Mouse (Mus musculus) heart, embryonic 14.5 days (tissue): ENCODE measurements at regions not wholly inside any gene's neighbourhood (a gene's known extent, or its start where the extent isn't known, plus 50 kb on each side); places are given as distances from the start of the nearest gene placed in this dataset.

Experiments used
- ATAC-seq: fragments of 200-750 bp; cut with Nextera tagmentation; 2 replicates; pipeline ENCODE4 v1.8.0; 2017; ENCODE audit warnings: low read depth, moderate TSS enrichment; ENCODE audit not compliant: insufficient number of reproducible peaks, insufficient read depth, low FRiP score
- H3K27ac ChIP-seq, 2 experiments: fragments of 200-500 bp in 1 of 2; fragments of 300-500 bp in 1 of 2; sonication (generic) in 1 of 2; replicated peaks in 1 of 2; 2 replicates each; pipeline ENCODE4 v1.5.1; 2012 to 2014; ENCODE audit warnings: low read depth in 2 of 2, low read length in 2 of 2, control low read depth in 1 of 2, mild to moderate bottlenecking in 1 of 2, mixed read lengths in 1 of 2; ENCODE audit not compliant: control insufficient read depth in 1 of 2, insufficient read depth in 1 of 2
- H3K27me3 ChIP-seq: fragments of 300-500 bp; sonication (generic); 2 replicates; pipeline ENCODE4 v1.6.1; 2014; ENCODE audit warnings: mild to moderate bottlenecking, low read length, control low read depth; ENCODE audit not compliant: control insufficient read depth, insufficient read depth
- H3K36me3 ChIP-seq: fragments of 300-500 bp; sonication (generic); 2 replicates; pipeline ENCODE4 v1.6.1; 2014; ENCODE audit warnings: mild to moderate bottlenecking, control low read depth, low read length, mixed read lengths; ENCODE audit not compliant: control insufficient read depth, insufficient read depth
- H3K4me1 ChIP-seq, 2 experiments: fragments of 200-500 bp in 1 of 2; fragments of 300-500 bp in 1 of 2; sonication (generic) in 1 of 2; 2 replicates each; pipeline ENCODE4 v1.6.1; 2012 to 2014; ENCODE audit warnings: low read length in 2 of 2, control low read depth in 1 of 2, mixed read lengths in 1 of 2; ENCODE audit not compliant: control insufficient read depth in 2 of 2, insufficient read depth in 2 of 2
- H3K4me2 ChIP-seq: fragments of 300-500 bp; sonication (generic); 2 replicates; pipeline ENCODE4 v1.6.1; 2014; ENCODE audit warnings: mild to moderate bottlenecking, low read length
- H3K4me3 ChIP-seq, 2 experiments: fragments of 200-500 bp in 1 of 2; fragments of 300-500 bp in 1 of 2; sonication (generic) in 1 of 2; 2 replicates each; pipeline ENCODE4 v1.5.1; 2012 to 2014; ENCODE audit warnings: low read length in 2 of 2, mild to moderate bottlenecking in 2 of 2, control low read depth in 1 of 2, low read depth in 1 of 2, moderate library complexity in 1 of 2; ENCODE audit not compliant: control insufficient read depth in 1 of 2, insufficient read depth in 1 of 2
- H3K9ac ChIP-seq: fragments of 300-500 bp; sonication (generic); 2 replicates; pipeline ENCODE4 v1.6.1; 2014; ENCODE audit warnings: mild to moderate bottlenecking, low read length
- H3K9me3 ChIP-seq: fragments of 300-500 bp; sonication (generic); 2 replicates; pipeline ENCODE4 v1.6.1; 2016; ENCODE audit warnings: low read length, control low read depth; ENCODE audit not compliant: control insufficient read depth
- WGBS: fragments of 180-500 bp; shearing (Covaris S2); extraction: QIAGEN DNeasy Blood & Tissue Kit; methylation state at CpG from one replicate; pipeline ENCODE4 v1.1.7; 2014; 5-methylcytosine and 5-hydroxymethylcytosine counted together

- no peak for ATAC-seq
- Histone ChIP-seq H3K9me3 (no peaks in the 10 kb centered on the region), H3K4me2 (no peak overlapping the region), H3K27ac (no peak overlapping the region), H3K36me3 (no peaks in the 10 kb centered on the region), H3K9ac (no peak overlapping the region), H3K4me3 (no peak overlapping the region), H3K27me3 (no peaks in the 10 kb centered on the region), H3K4me1 (no peaks in the 10 kb centered on the region)
- 76% methylated on average over 12 of the region's 12 CpGs for WGBS
These were observed 288.5 kb downstream of the Ptpru start for GRCm38 (mm10) chr4:131549581-131549980.

GRCm38 (mm10) chr4:131558513-131558912, 279.6 kb downstream of the Ptpru start:
- Histone ChIP-seq H3K27me3 (no peaks in the 10 kb centered on the region), H3K9ac (no peak overlapping the region), H3K36me3 (no peaks in the 10 kb centered on the region), H3K4me3 (no peak overlapping the region), H3K4me2 (no peak overlapping the region), H3K9me3 (no peaks in the 10 kb centered on the region), H3K27ac (no peak overlapping the region), H3K4me1 (no peaks in the 10 kb centered on the region)
- 72% methylated on average over 5 of the region's 5 CpGs for WGBS
- no peak for ATAC-seq

- WGBS: 63% methylated on average over 4 of the region's 4 CpGs
- Histone ChIP-seq H3K36me3 (no peaks in the 10 kb centered on the region), H3K4me2 (no peak overlapping the region), H3K4me1 (no peaks in the 10 kb centered on the region), H3K27me3 (no peaks in the 10 kb centered on the region), H3K4me3 (no peak overlapping the region), H3K9ac (no peak overlapping the region), H3K9me3 (no peaks in the 10 kb centered on the region), H3K27ac (no peak overlapping the region)
- ATAC-seq: no peak
These were observed 274.2 kb downstream of the Ptpru start for GRCm38 (mm10) chr4:131563851-131564250.

GRCm38 (mm10) chr4:131565203-131565602, 272.9 kb downstream of the Ptpru start:
- no peaks in the 10 kb centered on the region for H3K9me3 ChIP-seq
- ATAC-seq: no peak
- H3K4me3 ChIP-seq: no peak overlapping the region
- no peaks in the 10 kb centered on the region for H3K36me3 ChIP-seq
- no peaks in the 10 kb centered on the region for H3K4me1 ChIP-seq
- H3K27ac ChIP-seq: no peak overlapping the region
- no peak overlapping the region for H3K9ac ChIP-seq
- 63% methylated on average over 7 of the region's 7 CpGs for WGBS
- no peaks in the 10 kb centered on the region for H3K27me3 ChIP-seq
- no peak overlapping the region for H3K4me2 ChIP-seq

- no peak overlapping the region for H3K4me3 ChIP-seq
- H3K27me3 ChIP-seq: no peaks in the 10 kb centered on the region
- H3K9ac ChIP-seq: no peak overlapping the region
- H3K27ac ChIP-seq: no peak overlapping the region
- H3K4me1 ChIP-seq: no peaks in the 10 kb centered on the region
- 72% methylated on average over 2 of the region's 2 CpGs for WGBS
- no peak for ATAC-seq
- no peak overlapping the region for H3K4me2 ChIP-seq
- no peaks in the 10 kb centered on the region for H3K36me3 ChIP-seq
- no peaks in the 10 kb centered on the region for H3K9me3 ChIP-seq
These were observed 270.8 kb downstream of the Ptpru start for GRCm38 (mm10) chr4:131567241-131567640.

GRCm38 (mm10) chr4:131569156-131569555, 268.9 kb downstream of the Ptpru start:
- Histone ChIP-seq H3K9me3 (no peaks in the 10 kb centered on the region), H3K9ac (no peak overlapping the region), H3K4me1 (no peaks in the 10 kb centered on the region), H3K27me3 (no peaks in the 10 kb centered on the region), H3K4me2 (no peak overlapping the region), H3K4me3 (no peak overlapping the region), H3K27ac (no peak overlapping the region), H3K36me3 (no peaks in the 10 kb centered on the region)
- ATAC-seq: no peak
- WGBS: 52% methylated on average over 5 of the region's 5 CpGs

GRCm38 (mm10) chr4:131577571-131577970, 260.5 kb downstream of the Ptpru start:
- Histone ChIP-seq H3K9me3 (no peaks in the 10 kb centered on the region), H3K4me3 (no peak overlapping the region), H3K27me3 (no peaks in the 10 kb centered on the region), H3K36me3 (no peaks in the 10 kb centered on the region), H3K4me2 (no peak overlapping the region), H3K4me1 (no peaks in the 10 kb centered on the region), H3K9ac (no peak overlapping the region), H3K27ac (no peak overlapping the region)
- no peak for ATAC-seq
- WGBS: 53% methylated on average over 4 of the region's 4 CpGs

- H3K4me3 ChIP-seq: no peak overlapping the region
- H3K9me3 ChIP-seq: no peaks in the 10 kb centered on the region
- H3K27ac ChIP-seq: no peak overlapping the region
- H3K9ac ChIP-seq: no peak overlapping the region
- no peaks in the 10 kb centered on the region for H3K4me1 ChIP-seq
- WGBS: 31% methylated on average over 3 of the region's 3 CpGs
- H3K4me2 ChIP-seq: no peak overlapping the region
- no peak for ATAC-seq
- no peaks in the 10 kb centered on the region for H3K27me3 ChIP-seq
- no peaks in the 10 kb centered on the region for H3K36me3 ChIP-seq
These were observed 252.1 kb downstream of the Ptpru start for GRCm38 (mm10) chr4:131585946-131586345.
